Mouse (Mus musculus): ENCODE results near the gene Tenm3. TPM values are rescaled to one million over a fixed set of nuclear protein-coding genes. Genes with fewer than 3 reads are reported as not detected.

The Tenm3 gene
- polyA plus RNA-seq, 1 experiment: 12.8 TPM

- peak overlapping the region; percentile 54 for H3K4me2 ChIP-seq (ENCODE audit: low read depth)
- no peak overlapping the region for H3K4me3 ChIP-seq
- H3K36me3 ChIP-seq (ENCODE audit: control insufficient read depth, insufficient read depth): no peaks in the 10 kb centered on the region
- TF ChIP-seq MYOG (IDR thresholded peaks at IDR 0.05; ENCODE audit: control insufficient read depth in 1 of 3, insufficient read depth in 1 of 3, insufficient read length in 2 of 3, low read depth in 2 of 3): no peak
- no peak for TF ChIP-seq POLR2AphosphoS2 (IDR thresholded peaks at IDR 0.05; ENCODE audit: insufficient read length, low read depth)
- TF ChIP-seq E2F4 (IDR thresholded peaks at IDR 0.05; ENCODE audit: insufficient read depth): no peak
- no peak for TF ChIP-seq USF1 (IDR thresholded peaks at IDR 0.05; ENCODE audit: low read depth)
- no peak for TF ChIP-seq MYOD1 (IDR thresholded peaks at IDR 0.05; ENCODE audit: control insufficient read depth in 1 of 3, insufficient read length in 2 of 3, low read depth in 2 of 3)
- TF ChIP-seq POLR2A (IDR thresholded peaks at IDR 0.05; ENCODE audit: insufficient read length, low read depth): no peak
- no peak for TF ChIP-seq TCF12 (IDR thresholded peaks at IDR 0.05; ENCODE audit: insufficient read depth, poor library complexity, severe bottlenecking)
- TF ChIP-seq CEBPB (IDR thresholded peaks at IDR 0.05; ENCODE audit: insufficient read depth, poor library complexity, severe bottlenecking): no peak
- no peak for TF ChIP-seq REST (IDR thresholded peaks at IDR 0.05; ENCODE audit: insufficient read depth, insufficient read length)
- no peak for TF ChIP-seq SRF (IDR thresholded peaks at IDR 0.05; ENCODE audit: control insufficient read depth, insufficient read length, low read depth)
- no peaks in the 10 kb centered on the region for H3K27me3 ChIP-seq (ENCODE audit: control insufficient read depth, insufficient read depth, insufficient read length)
- peaks cover 26% of the 10 kb centered on the region for H3K79me2 ChIP-seq (ENCODE audit: control insufficient read depth, insufficient read depth)
- H3ac ChIP-seq (ENCODE audit: control insufficient read depth, insufficient read length): no peak overlapping the region
Measured at GRCm38 (mm10) chr8:48792587-48793326, 51.0 kb downstream of the Tenm3 start.

- TF ChIP-seq CEBPB (IDR thresholded peaks at IDR 0.05; ENCODE audit: insufficient read depth, poor library complexity, severe bottlenecking) (no peak), SRF (IDR thresholded peaks at IDR 0.05; ENCODE audit: control insufficient read depth, insufficient read length, low read depth) (no peak), POLR2A (IDR thresholded peaks at IDR 0.05; ENCODE audit: insufficient read length, low read depth) (no peak), POLR2AphosphoS2 (IDR thresholded peaks at IDR 0.05; ENCODE audit: insufficient read length, low read depth) (no peak)
- no peaks in the 10 kb centered on the region for H3K27me3 ChIP-seq (ENCODE audit: control insufficient read depth, insufficient read depth, insufficient read length)
- H3K4me2 ChIP-seq (ENCODE audit: low read depth): no peak overlapping the region
- H3K36me3 ChIP-seq (ENCODE audit: control insufficient read depth, insufficient read depth): no peaks in the 10 kb centered on the region
- no peak overlapping the region for H3ac ChIP-seq (ENCODE audit: control insufficient read depth, insufficient read length)
- H3K4me3 ChIP-seq: no peak overlapping the region
- no peaks in the 10 kb centered on the region for H3K79me2 ChIP-seq (ENCODE audit: control insufficient read depth, insufficient read depth)
Measured at GRCm38 (mm10) chr8:48783308-48783707, 60.4 kb downstream of the Tenm3 start.

- no peaks in the 10 kb centered on the region for H3K79me2 ChIP-seq (ENCODE audit: control insufficient read depth, insufficient read depth)
- H3K4me2 ChIP-seq (ENCODE audit: low read depth): no peak overlapping the region
- 0 out of 2 replicates have a peak, but pooled peaks have one; percentile 18 for TF ChIP-seq CEBPB (IDR thresholded peaks at IDR 0.05; ENCODE audit: insufficient read depth, poor library complexity, severe bottlenecking)
- TF ChIP-seq POLR2AphosphoS2 (IDR thresholded peaks at IDR 0.05; ENCODE audit: insufficient read length, low read depth): no peak
- H3K4me3 ChIP-seq: no peak overlapping the region
- no peaks in the 10 kb centered on the region for H3K27me3 ChIP-seq (ENCODE audit: control insufficient read depth, insufficient read depth, insufficient read length)
- H3ac ChIP-seq (ENCODE audit: control insufficient read depth, insufficient read length): no peak overlapping the region
- H3K36me3 ChIP-seq (ENCODE audit: control insufficient read depth, insufficient read depth): peaks cover 3% of the 10 kb centered on the region
Measured at GRCm38 (mm10) chr8:48780628-48781027, 63.1 kb downstream of the Tenm3 start.

GRCm38 (mm10) chr8:48779194-48779593 is 64.6 kb downstream of the Tenm3 start:
- H3K27me3 ChIP-seq (ENCODE audit: control insufficient read depth, insufficient read depth, insufficient read length): no peaks in the 10 kb centered on the region
- H3K4me3 ChIP-seq: no peak overlapping the region
- no peaks in the 10 kb centered on the region for H3K79me2 ChIP-seq (ENCODE audit: control insufficient read depth, insufficient read depth)
- TF ChIP-seq POLR2AphosphoS2 (IDR thresholded peaks at IDR 0.05; ENCODE audit: insufficient read length, low read depth): no peak
- TF ChIP-seq MYOG (IDR thresholded peaks at IDR 0.05; ENCODE audit: control insufficient read depth in 1 of 3, insufficient read depth in 1 of 3, insufficient read length in 2 of 3, low read depth in 2 of 3): no peak
- TF ChIP-seq MYOD1 (IDR thresholded peaks at IDR 0.05; ENCODE audit: control insufficient read depth in 1 of 3, insufficient read length in 2 of 3, low read depth in 2 of 3): no peak
- no peak for TF ChIP-seq SRF (IDR thresholded peaks at IDR 0.05; ENCODE audit: control insufficient read depth, insufficient read length, low read depth)
- TF ChIP-seq USF1 (IDR thresholded peaks at IDR 0.05; ENCODE audit: low read depth): no peak
- no peak for TF ChIP-seq MAX (IDR thresholded peaks at IDR 0.05; ENCODE audit: low read depth)
- TF ChIP-seq TCF12 (IDR thresholded peaks at IDR 0.05; ENCODE audit: insufficient read depth, poor library complexity, severe bottlenecking): no peak
- H3K36me3 ChIP-seq (ENCODE audit: control insufficient read depth, insufficient read depth): peaks cover 3% of the 10 kb centered on the region
- H3K4me2 ChIP-seq (ENCODE audit: low read depth): no peak overlapping the region
- H3ac ChIP-seq (ENCODE audit: control insufficient read depth, insufficient read length): no peak overlapping the region

- Histone ChIP-seq H3K36me3 (ENCODE audit: control insufficient read depth, insufficient read depth) (peaks cover 3% of the 10 kb centered on the region), H3K79me2 (ENCODE audit: control insufficient read depth, insufficient read depth) (no peaks in the 10 kb centered on the region), H3K27me3 (ENCODE audit: control insufficient read depth, insufficient read depth, insufficient read length) (no peaks in the 10 kb centered on the region), H3K4me3 (no peak overlapping the region), H3ac (ENCODE audit: control insufficient read depth, insufficient read length) (no peak overlapping the region), H3K4me2 (ENCODE audit: low read depth) (no peak overlapping the region)
- no peak for TF ChIP-seq CEBPB (IDR thresholded peaks at IDR 0.05; ENCODE audit: insufficient read depth, poor library complexity, severe bottlenecking)
Measured at GRCm38 (mm10) chr8:48776081-48776480, 67.7 kb downstream of the Tenm3 start.
